Mouse (Mus musculus) brain, embryonic 14.5 days (tissue): ENCODE data around the gene Tekt3. TPM values are rescaled to one million over a fixed set of nuclear protein-coding genes. Genes with fewer than 3 reads are reported as not detected.

Source experiments
- DNase-seq: peaks from one replicate; pipeline ENCODE4 v3.0.0-alpha.2; 2011; ENCODE audit warnings: low read depth
- CTCF ChIP-seq: fragments of 200-500 bp; IDR thresholded peaks from 2 replicates; pipeline ENCODE4 v1.5.1; 2012; ENCODE audit warnings: inconsistent platforms, mild to moderate bottlenecking, moderate library complexity, borderline replicate concordance; ENCODE audit not compliant: insufficient read depth, insufficient read length; ENCODE audit errors: extremely low read depth
- POLR2A ChIP-seq: fragments of 200-500 bp; IDR thresholded peaks from 2 replicates; pipeline ENCODE4 v1.6.1; 2012; ENCODE audit warnings: mild to moderate bottlenecking, inconsistent platforms, borderline replicate concordance; ENCODE audit not compliant: poor library complexity, insufficient read depth, insufficient read length, severe bottlenecking; ENCODE audit errors: extremely low read depth
- polyA plus RNA-seq: library from polyadenylated mRNA; depleted of rRNA; stranded (reverse); fragments of >200 nt; gene quantifications from 2 replicates; pipeline ENCODE4 v1.2.3, GENCODE M21; 2012; rRNA removed

Tekt3 gene
- not detected in 2 replicates for polyA plus RNA-seq

- peak; percentile 40 for DNase-seq
- TF ChIP-seq CTCF (no peak), POLR2A (no peak)
Observed at GRCm38 (mm10) chr11:63061446-63061845, at the start of gene Tekt3. Tekt3 (plus strand) TSS chr11:63061654.

DNA sequence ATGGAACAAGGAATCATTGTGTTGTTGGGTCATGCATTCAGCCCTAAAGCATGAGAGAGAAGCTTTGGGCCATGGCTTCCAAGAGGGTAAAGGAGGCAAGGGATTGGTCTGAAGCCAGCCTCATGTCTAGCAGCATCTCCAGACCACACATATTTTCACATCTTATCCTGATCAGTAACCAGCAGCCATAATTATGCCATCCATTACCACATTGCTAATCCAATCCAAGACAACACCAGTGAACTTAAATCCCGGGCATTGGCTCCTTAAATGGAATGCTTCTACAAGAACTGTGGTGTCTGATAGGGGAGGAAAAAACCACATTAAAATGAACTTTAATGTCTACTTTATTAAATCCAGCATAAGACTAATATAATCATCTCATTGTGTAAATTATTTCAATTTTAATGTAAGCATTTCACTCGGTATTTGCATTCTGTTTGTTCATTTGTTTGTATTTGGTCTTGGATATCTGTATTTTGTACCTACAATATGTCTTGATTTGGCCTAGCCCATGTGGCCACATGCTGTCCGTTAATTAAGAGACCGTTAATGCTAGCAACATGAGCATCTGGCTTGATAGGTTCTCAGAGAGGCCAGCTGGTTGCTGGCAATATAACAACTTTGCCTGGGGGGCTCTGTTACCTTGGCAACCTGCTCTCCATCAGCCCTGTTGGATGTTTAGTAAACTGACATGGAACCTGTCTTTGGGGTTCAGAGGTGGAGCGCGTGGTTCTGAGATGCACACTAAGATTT lies 43.9 kb upstream of the Tekt3 start:
- TF ChIP-seq CTCF (no peak), POLR2A (no peak)
- DNase-seq = peak; percentile 82

DNA sequence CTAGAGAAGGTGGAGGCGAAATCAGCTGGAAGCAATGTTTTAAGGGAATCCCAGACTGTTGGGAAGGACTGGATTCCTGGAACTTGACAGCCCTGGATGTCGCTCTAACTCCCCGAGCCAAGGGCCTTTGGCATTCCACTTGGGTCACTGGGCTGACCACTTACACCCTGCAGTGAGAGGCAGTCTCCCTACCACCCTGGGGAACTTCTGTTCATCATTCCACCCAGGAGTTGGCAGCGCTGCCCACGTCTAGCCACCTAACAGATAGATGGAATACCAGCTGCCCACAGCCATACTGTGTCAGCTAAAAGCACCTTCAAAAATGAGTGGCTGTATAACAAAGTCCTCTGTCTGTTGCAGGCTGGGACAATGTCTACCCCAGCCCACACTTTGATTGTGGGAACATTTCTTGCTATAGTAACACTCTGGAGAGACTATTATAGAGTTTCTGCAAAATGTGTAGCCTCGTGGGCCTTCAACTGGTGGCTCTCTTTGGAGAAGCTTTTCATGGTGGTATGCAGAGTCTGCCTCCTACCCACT lies 43.3 kb upstream of the Tekt3 start:
- no peak for TF ChIP-seq CTCF
- TF ChIP-seq POLR2A = no peak
- DNase-seq = no peak

DNA sequence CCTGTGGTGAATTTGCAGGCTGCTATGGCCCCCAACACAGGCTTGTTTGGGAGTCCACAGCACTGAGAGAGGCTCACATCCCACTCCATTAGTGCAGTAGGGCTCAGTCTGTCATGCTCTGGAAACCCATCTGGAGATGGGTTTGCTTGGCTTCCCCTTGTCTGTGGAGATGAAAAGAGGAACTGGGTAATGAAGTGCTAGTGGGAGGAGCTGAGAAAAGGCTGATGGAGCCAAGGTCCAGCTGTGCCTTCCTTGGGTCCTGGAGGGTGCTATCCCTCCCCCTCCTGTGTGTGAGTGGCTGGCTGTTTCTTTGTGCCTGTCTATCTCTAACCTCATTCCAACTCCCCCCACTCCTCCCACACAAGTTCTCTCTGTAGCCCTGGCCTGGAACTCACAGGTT lies 40.8 kb upstream of the Tekt3 start:
- TF ChIP-seq POLR2A = no peak
- no peak for TF ChIP-seq CTCF
- DNase-seq = peak; percentile 67

- DNase-seq = no peak
- TF ChIP-seq POLR2A = no peak
- no peak for TF ChIP-seq CTCF
Observed at GRCm38 (mm10) chr11:63021141-63021806, 40.2 kb upstream of the Tekt3 start.

DNA sequence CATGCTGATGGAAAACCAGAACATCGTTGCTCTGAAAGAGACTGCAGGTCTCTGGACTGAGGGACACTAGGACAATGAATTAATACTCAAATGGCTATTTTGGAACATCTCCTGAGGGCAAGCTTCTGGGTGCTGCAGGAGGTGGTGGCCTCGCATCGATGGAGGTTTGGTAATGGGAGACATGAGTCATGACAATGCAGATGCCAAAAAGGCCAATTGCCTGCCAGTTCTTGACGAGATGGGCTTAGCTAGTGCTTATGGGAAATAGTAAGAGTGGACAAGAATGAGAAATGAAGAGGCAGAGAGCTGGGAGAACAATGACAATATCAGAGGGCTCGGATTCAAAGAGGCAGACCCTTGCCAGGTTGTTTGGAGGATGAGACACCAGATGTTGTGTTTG lies 38.0 kb upstream of the Tekt3 start:
- DNase-seq = no peak
- TF ChIP-seq CTCF (no peak), POLR2A (no peak)

DNA sequence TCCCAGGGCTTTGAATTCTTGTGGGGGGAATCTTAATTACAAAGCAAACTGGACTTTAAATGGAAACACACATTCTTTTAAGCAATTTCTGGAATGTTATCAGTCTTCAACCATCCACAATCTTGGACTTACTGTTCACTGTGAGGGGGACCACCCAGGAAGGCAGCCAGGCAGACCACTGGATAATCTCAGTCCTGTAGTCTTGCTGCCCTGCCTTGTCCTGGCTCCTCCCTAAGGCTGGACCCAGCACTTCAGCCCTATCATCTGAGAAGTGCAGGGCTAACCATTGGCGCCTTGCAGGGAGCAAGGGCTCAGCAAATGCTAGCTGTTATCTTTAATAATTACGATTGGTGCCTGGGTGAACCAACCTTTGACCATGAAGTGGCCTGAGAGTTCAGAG lies 37.3 kb upstream of the Tekt3 start:
- no peak for DNase-seq
- TF ChIP-seq CTCF (no peak), POLR2A (no peak)

- DNase-seq = peak; percentile 74
- TF ChIP-seq POLR2A = no peak
- no peak for TF ChIP-seq CTCF
Observed at GRCm38 (mm10) chr11:63025476-63025875, 36.0 kb upstream of the Tekt3 start.

- TF ChIP-seq CTCF (no peak), POLR2A (no peak)
- no peak for DNase-seq
Observed at GRCm38 (mm10) chr11:63026651-63027141, 34.8 kb upstream of the Tekt3 start.

DNA sequence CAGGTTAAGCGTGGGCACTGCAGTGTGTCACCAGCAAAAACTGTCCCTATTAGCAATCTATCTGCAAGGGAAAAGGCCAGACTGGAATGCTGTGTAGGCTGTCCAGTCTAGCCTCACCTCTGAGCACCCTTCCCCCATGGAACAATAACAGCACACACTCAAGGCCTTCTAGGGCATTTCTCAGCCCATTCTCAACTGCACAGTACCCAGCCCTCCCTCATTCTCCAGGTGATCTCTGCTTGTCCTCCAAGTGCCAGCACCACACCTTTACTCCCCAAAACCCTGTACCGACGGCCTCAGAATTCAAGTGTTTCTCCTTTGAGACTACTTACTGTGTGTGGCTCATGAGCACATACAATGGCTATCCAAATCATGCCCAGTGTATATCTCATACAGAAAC lies 33.3 kb upstream of the Tekt3 start:
- DNase-seq = no peak
- TF ChIP-seq CTCF (no peak), POLR2A (no peak)

- no peak for TF ChIP-seq CTCF
- TF ChIP-seq POLR2A = no peak
- no peak for DNase-seq
Observed at GRCm38 (mm10) chr11:63029148-63029714, 32.2 kb upstream of the Tekt3 start.

DNA sequence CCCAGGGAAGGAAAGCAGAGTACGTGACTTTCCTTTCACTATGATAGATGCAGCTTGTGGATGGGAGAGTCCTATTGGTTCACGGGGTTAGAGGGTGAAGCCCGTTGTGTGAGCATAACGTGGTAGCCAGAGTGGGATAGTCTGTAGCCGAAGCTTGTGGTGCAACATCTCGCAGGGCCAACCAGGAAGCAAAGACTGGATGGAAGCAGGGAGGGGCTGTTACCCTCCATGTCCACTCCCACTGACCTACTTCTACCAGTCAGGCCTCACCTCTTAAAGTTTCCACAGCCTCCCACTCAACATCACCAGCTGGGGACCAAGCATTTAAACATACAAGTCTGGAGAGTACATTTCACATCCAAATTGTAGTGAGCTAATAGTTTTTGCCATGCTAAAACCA lies 31.7 kb upstream of the Tekt3 start:
- TF ChIP-seq POLR2A = no peak
- TF ChIP-seq CTCF = no peak
- no peak for DNase-seq
